Mouse (Mus musculus): ENCODE data around the gene Cep70. TPM values are rescaled to one million over a fixed set of nuclear protein-coding genes. Genes with fewer than 3 reads are reported as not detected.

The Cep70 gene
- polyA plus RNA-seq, 1 experiment from 2014 or later = 14.8 TPM

GRCm38 (mm10) chr9:99256821-99257220 is 13.7 kb downstream of the Cep70 start:
- ATAC-seq (peak; percentile 77), DNase-seq (no peak)
- Histone ChIP-seq H3K4me2 (ENCODE audit: low read depth, low read length) (no peak overlapping the region), H3K27ac (ENCODE audit: low read depth) (peak overlapping the region; percentile 76), H3K4me3 (ENCODE audit: low read depth, low read length) (no peak overlapping the region), H3K36me3 (replicated peaks; ENCODE audit: insufficient read depth, low read length) (peaks cover 30% of the 10 kb centered on the region), H3K9ac (replicated peaks) (no peak overlapping the region), H3K4me1 (ENCODE audit: insufficient read depth) (no peaks in the 10 kb centered on the region), H3K9me3 (ENCODE audit: low read length) (no peaks in the 10 kb centered on the region), H3K27me3 (ENCODE audit: insufficient read depth, low read length) (no peaks in the 10 kb centered on the region)
- peak; percentile 66 for TF ChIP-seq EP300 (IDR thresholded peaks at IDR 0.05; ENCODE audit: low read depth)
- TF ChIP-seq CTCF (IDR thresholded peaks at IDR 0.05; ENCODE audit: low read depth) = no peak
- 79% methylated on average over 3 of the region's 3 CpGs for WGBS (ENCODE audit: insufficient replicate concordance)

- TF ChIP-seq CTCF (IDR thresholded peaks at IDR 0.05; ENCODE audit: low read depth) (no peak), EP300 (IDR thresholded peaks at IDR 0.05; ENCODE audit: low read depth) (no peak)
- 85% methylated on average over 5 of the region's 5 CpGs for WGBS (ENCODE audit: insufficient replicate concordance)
- Histone ChIP-seq H3K27me3 (ENCODE audit: insufficient read depth, low read length) (no peaks in the 10 kb centered on the region), H3K9ac (replicated peaks) (no peak overlapping the region), H3K4me2 (ENCODE audit: low read depth, low read length) (no peak overlapping the region), H3K4me1 (ENCODE audit: insufficient read depth) (no peaks in the 10 kb centered on the region), H3K4me3 (ENCODE audit: low read depth, low read length) (no peak overlapping the region), H3K36me3 (replicated peaks; ENCODE audit: insufficient read depth, low read length) (peaks cover 43% of the 10 kb centered on the region), H3K9me3 (ENCODE audit: low read length) (no peaks in the 10 kb centered on the region), H3K27ac (ENCODE audit: low read depth) (no peak overlapping the region)
- ATAC-seq (no peak), DNase-seq (no peak)
Measured at GRCm38 (mm10) chr9:99258891-99259290, 15.7 kb downstream of the Cep70 start.

DNA sequence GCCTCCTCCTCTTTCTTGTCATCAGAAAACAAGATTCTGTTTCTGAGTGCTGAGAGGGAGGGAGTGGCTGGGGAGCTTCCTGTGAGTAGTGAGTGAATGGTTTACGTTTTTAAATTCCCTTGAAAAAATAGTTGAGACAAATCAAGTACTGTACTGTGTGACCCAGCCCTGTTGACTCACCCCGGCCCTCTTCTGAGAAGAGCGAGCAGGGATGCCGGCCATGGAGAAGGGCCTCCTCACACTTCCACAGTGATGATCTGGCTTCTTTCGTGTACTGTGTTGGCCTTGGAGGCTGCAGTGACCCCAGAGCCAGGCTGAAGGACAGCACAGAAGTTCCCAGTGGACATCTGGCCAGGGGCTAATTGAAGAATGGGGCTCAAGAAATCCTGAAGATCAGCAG is 61.1 kb downstream of the Cep70 start:
- no peak for TF ChIP-seq EP300 (IDR thresholded peaks at IDR 0.05; ENCODE audit: low read depth)
- TF ChIP-seq CTCF (IDR thresholded peaks at IDR 0.05; ENCODE audit: low read depth) = no peak
- Histone ChIP-seq H3K4me3 (ENCODE audit: low read depth, low read length) (no peak overlapping the region), H3K9ac (replicated peaks) (no peak overlapping the region), H3K36me3 (replicated peaks; ENCODE audit: insufficient read depth, low read length) (peaks cover 22% of the 10 kb centered on the region; the same call in 1 of the 2 replicates), H3K27ac (ENCODE audit: low read depth) (no peak overlapping the region), H3K9me3 (ENCODE audit: low read length) (no peaks in the 10 kb centered on the region), H3K4me1 (ENCODE audit: insufficient read depth) (no peaks in the 10 kb centered on the region), H3K27me3 (ENCODE audit: insufficient read depth, low read length) (no peaks in the 10 kb centered on the region), H3K4me2 (ENCODE audit: low read depth, low read length) (no peak overlapping the region)
- DNase-seq (no peak), ATAC-seq (no peak)
- WGBS (ENCODE audit: insufficient replicate concordance) = 95% methylated on average over 5 of the region's 5 CpGs

- peaks cover 17% of the 10 kb centered on the region; the same call in 1 of the 2 replicates for H3K36me3 ChIP-seq (replicated peaks; ENCODE audit: insufficient read depth, low read length)
- H3K4me3 ChIP-seq (ENCODE audit: low read depth, low read length) = no peak overlapping the region
- no peak overlapping the region for H3K27ac ChIP-seq (ENCODE audit: low read depth)
- TF ChIP-seq CTCF (IDR thresholded peaks at IDR 0.05; ENCODE audit: low read depth) (no peak), EP300 (IDR thresholded peaks at IDR 0.05; ENCODE audit: low read depth) (no peak)
- no peaks in the 10 kb centered on the region for H3K4me1 ChIP-seq (ENCODE audit: insufficient read depth)
- ATAC-seq (no peak), DNase-seq (no peak)
- H3K9ac ChIP-seq (replicated peaks) = no peak overlapping the region
- 82% methylated on average over 6 of the region's 6 CpGs for WGBS (ENCODE audit: insufficient replicate concordance)
- H3K27me3 ChIP-seq (ENCODE audit: insufficient read depth, low read length) = no peaks in the 10 kb centered on the region
- no peak overlapping the region for H3K4me2 ChIP-seq (ENCODE audit: low read depth, low read length)
- no peaks in the 10 kb centered on the region for H3K9me3 ChIP-seq (ENCODE audit: low read length)
Measured at GRCm38 (mm10) chr9:99306226-99306625, 63.1 kb downstream of the Cep70 start.

- Histone ChIP-seq H3K27ac (ENCODE audit: low read depth) (no peak overlapping the region), H3K9ac (replicated peaks) (no peak overlapping the region), H3K9me3 (ENCODE audit: low read length) (no peaks in the 10 kb centered on the region), H3K4me3 (ENCODE audit: low read depth, low read length) (no peak overlapping the region), H3K4me1 (ENCODE audit: insufficient read depth) (no peaks in the 10 kb centered on the region), H3K27me3 (ENCODE audit: insufficient read depth, low read length) (no peaks in the 10 kb centered on the region), H3K4me2 (ENCODE audit: low read depth, low read length) (no peak overlapping the region), H3K36me3 (replicated peaks; ENCODE audit: insufficient read depth, low read length) (no peaks in the 10 kb centered on the region)
- TF ChIP-seq EP300 (IDR thresholded peaks at IDR 0.05; ENCODE audit: low read depth) (no peak), CTCF (IDR thresholded peaks at IDR 0.05; ENCODE audit: low read depth) (no peak)
- WGBS (ENCODE audit: insufficient replicate concordance) = 61% methylated on average over 8 of the region's 8 CpGs
- ATAC-seq = no peak
- DNase-seq = no peak
Measured at GRCm38 (mm10) chr9:99319343-99319951, 76.3 kb downstream of the Cep70 start.

- Histone ChIP-seq H3K27me3 (ENCODE audit: insufficient read depth, low read length) (no peaks in the 10 kb centered on the region), H3K9ac (replicated peaks) (no peak overlapping the region), H3K36me3 (replicated peaks; ENCODE audit: insufficient read depth, low read length) (no peaks in the 10 kb centered on the region), H3K4me3 (ENCODE audit: low read depth, low read length) (no peak overlapping the region), H3K4me2 (ENCODE audit: low read depth, low read length) (no peak overlapping the region), H3K9me3 (ENCODE audit: low read length) (no peaks in the 10 kb centered on the region), H3K27ac (ENCODE audit: low read depth) (no peak overlapping the region), H3K4me1 (ENCODE audit: insufficient read depth) (no peaks in the 10 kb centered on the region)
- no peak for ATAC-seq
- DNase-seq = no peak
- TF ChIP-seq EP300 (IDR thresholded peaks at IDR 0.05; ENCODE audit: low read depth) (no peak), CTCF (IDR thresholded peaks at IDR 0.05; ENCODE audit: low read depth) (no peak)
- WGBS (ENCODE audit: insufficient replicate concordance) = 77% methylated on average over 8 of the region's 8 CpGs
Measured at GRCm38 (mm10) chr9:99320006-99320405, 76.8 kb downstream of the Cep70 start.

Data from liver, postnatal 0 days (tissue).